Mouse (Mus musculus): ENCODE measurements at regions not wholly inside any gene's neighbourhood (a gene's known extent, or its start where the extent isn't known, plus 50 kb on each side); places are given as distances from the start of the nearest gene placed in this dataset.

GRCm38 (mm10) chr14:104905706-104906105 lies 271.4 kb downstream of the Rbm26 start:
- no peak for TF ChIP-seq GATA1 (IDR thresholded peaks at IDR 0.05; ENCODE audit: borderline replicate concordance, low read length)
- no peak for TF ChIP-seq FLI1 (IDR thresholded peaks at IDR 0.05; ENCODE audit: low read length)

All from megakaryocyte, embryonic 14.5 days (primary cell).